Mouse (Mus musculus) kidney, postnatal 10 days (tissue): ENCODE results near the gene Traf1.
A peak's percentile ranks its signal among the peaks of the same experiment; 100 is the strongest.

Experiments used
- DNase-seq: peaks from one replicate; pipeline ENCODE4 v3.0.0; 2021; ENCODE audit warnings: mixed read lengths

The Traf1 gene

DNA sequence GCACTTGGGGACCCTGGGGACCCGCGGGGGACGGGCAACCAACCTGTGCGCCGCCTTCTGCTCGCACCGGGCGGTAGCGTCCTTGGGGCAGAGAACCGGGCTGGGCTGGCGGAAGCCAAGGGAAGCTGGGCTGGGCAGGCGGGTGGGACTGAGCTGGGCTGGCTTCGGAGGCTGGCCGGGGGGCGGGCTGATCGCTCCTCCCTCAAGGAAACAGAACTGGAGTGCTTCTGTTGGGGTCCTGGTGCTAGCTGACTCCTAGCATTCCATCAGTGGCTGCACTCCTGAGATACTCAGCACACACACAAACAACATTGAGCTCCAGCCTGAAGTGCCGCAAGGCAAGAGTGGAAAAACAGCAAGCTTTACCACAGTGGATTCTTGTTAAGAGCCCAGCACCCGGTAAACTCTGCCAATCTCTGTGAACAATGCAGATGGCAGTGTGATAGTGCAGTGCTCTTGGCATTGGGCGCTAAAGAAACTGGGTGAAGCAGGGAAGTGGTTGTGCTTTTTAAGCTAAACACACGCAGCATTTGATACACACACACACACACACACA, at the start of gene Traf1:
Traf1 (minus strand) TSS at position 292 of the 556 bp plus-strand sequence.
- peak; percentile 80 for DNase-seq

DNA sequence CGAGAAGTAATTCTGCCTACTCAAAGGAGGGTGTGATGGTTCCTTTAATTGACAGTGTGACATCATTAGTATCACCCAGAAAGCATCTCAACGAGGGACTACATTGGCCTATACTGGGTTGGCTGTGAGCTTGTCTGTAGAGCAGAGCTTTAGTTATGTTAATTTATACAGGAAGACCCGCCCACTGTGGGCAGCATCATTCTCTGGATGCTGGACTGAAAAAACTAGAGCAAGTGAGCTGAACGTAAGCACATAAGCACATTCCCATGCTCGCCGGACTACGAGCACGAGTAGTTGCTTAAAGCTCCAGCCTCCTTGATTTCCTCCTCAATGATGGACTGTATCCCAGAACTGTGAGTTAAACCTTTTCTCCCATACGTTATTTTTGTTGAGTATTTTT, 37.4 kb upstream of the Traf1 start:
- DNase-seq = no peak

DNA sequence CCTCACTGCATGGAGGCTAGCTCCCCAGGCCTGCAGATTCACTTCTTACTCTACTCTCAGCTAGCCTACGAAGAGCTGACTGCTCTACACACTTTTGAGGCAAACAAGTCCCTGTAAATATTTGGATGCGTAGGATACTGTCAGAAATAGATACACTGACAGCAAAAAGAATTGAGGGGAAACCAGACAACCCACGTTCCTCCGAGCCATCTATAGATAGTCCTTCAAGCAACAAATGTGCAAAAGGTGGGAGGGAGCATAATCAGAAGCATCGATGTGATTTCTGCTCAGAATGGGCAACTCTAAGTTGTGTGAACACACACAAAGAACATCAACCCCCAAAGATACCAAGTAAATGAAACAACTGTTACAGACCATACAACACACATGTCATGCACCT, 34.9 kb upstream of the Traf1 start:
- no peak for DNase-seq

- no peak for DNase-seq
Measured at GRCm38 (mm10) chr2:34993696-34994356, 32.3 kb upstream of the Traf1 start.

DNA sequence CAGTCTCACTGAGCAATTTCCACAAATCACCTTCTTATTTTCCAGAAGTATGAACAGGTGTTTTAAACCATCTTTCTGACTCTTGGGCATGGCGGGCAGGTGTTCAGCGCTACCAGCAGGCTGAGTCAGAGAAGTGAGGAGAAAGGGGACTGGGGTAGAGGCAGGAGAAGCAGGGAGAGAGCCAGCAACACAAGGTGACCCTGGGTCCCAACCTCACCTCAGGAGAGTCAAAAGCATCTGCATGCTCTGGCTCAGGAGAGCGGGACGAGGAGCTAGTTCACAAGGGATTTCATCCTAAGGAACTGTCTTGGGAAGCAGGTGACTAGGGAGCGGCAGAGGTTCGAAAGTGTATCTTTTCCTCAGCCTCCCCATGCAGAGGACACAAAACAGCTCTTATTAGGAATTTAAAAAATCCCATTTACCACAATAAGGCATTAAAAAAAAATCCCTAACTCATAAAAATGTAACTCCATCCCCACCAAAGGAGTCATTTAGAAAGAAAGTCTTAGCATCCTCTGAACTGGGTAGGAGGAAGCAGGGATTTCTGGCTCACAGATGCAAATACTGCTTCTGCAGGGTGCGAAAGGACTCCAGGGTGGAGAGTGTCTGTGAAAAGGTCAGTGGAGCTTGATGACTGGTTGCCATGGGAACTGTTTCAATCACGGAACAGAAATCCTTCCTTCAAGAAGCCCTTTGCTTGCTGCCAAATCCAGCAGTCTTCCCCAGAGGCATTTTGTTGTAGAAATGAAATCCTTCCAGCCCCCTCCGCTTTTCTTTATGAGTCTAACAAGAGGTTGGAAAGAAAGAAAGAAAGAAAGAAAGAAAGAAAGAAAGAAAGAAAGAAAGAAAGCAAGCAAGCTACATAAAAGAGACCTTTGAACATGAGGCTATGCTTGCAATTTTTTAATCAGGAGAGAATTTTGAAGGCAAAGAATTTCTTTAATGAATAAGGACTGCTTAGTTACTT, 31.4 kb upstream of the Traf1 start:
- DNase-seq = no peak

DNA sequence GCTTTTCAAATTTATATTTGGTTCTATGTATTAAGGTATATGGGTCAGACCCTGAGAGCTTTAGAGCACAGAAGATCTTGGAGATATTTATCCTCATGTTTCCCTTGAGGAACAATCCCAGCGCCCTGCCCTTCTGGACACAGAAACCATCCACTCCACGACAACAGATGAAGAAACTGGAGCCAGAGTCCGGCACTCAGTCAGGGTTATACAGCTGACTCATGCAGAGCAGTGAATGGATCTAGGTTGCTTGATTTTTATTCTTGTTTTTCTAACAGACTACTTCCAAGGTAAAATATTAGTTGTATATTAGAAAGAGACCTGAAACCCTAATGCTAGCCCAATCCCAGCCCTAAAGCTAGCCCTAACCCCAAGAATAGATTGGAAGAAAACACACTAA, 30.4 kb upstream of the Traf1 start:
- no peak for DNase-seq

- DNase-seq = no peak
Measured at GRCm38 (mm10) chr2:34989749-34990148, 28.2 kb upstream of the Traf1 start.

GRCm38 (mm10) chr2:34987595-34987994, 26.0 kb upstream of the Traf1 start:
- DNase-seq = no peak

DNA sequence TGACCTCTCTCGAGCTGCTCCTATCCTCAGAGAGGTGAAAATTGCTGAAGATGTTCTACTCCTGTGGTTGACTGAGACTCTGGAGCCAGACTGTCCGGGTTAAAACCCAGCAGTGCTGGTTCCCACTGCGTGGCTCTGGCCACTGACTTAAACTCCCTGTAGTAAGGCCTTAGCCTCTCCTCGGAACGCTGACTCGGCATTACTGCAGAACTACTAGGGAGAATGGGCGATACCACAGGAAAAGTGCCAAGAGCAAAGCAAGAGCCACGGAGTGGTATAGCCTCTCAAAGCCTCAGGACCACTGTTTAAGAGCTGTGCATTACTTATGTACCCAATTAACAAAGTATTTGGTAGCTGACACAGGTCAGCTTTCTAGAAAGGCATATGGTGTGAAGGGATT, 23.3 kb upstream of the Traf1 start:
- no peak for DNase-seq

- DNase-seq = peak; percentile 54
Measured at GRCm38 (mm10) chr2:34982906-34983698, 21.5 kb upstream of the Traf1 start.

- no peak for DNase-seq
Measured at GRCm38 (mm10) chr2:34982096-34982724, 20.6 kb upstream of the Traf1 start.

DNA sequence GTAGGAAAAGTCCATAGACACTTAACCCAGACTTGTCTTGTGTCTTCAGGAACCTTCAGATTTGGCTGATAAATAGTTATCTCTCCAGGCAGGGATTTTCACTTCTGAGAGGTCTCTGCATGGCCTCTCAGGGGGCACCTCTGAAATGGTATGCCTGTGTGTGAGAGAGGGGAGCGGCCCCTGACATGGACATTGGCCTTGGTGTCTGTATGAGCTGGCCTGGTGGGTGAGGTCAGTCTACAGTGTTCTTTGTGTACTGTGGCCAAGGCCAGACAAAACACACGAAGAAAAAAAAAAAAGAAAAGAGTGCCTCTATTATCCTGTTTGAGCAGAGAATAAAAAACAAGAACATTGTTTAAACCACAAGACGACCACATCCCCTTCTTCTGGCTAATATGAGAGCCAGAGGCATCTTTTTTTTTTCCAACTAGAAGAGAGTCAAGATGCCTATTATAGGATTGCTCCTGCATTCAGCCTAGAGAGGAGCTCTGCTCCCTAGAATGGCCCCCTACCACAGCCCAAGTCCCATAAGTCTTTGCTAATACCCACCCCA, 18.0 kb upstream of the Traf1 start:
- no peak for DNase-seq

DNA sequence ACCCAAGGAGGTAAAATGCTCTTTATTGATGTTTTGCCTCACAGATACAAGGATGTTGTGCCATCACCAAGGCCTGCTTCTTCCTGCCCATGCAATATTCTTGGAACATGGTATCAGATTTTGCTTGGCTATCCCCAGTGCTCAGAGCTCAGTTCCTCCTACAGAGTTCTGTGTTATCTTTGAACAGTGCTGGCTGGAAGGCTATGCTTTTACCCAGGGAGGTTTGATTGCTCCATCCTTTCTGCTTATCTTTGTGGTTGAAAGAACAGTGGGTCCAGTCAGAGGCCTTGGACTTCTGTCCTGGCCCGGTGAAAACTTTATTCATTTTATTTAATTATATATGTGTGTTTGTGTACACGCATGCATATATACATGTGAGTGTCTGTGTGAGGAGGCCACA, 16.7 kb upstream of the Traf1 start:
- DNase-seq = no peak

DNA sequence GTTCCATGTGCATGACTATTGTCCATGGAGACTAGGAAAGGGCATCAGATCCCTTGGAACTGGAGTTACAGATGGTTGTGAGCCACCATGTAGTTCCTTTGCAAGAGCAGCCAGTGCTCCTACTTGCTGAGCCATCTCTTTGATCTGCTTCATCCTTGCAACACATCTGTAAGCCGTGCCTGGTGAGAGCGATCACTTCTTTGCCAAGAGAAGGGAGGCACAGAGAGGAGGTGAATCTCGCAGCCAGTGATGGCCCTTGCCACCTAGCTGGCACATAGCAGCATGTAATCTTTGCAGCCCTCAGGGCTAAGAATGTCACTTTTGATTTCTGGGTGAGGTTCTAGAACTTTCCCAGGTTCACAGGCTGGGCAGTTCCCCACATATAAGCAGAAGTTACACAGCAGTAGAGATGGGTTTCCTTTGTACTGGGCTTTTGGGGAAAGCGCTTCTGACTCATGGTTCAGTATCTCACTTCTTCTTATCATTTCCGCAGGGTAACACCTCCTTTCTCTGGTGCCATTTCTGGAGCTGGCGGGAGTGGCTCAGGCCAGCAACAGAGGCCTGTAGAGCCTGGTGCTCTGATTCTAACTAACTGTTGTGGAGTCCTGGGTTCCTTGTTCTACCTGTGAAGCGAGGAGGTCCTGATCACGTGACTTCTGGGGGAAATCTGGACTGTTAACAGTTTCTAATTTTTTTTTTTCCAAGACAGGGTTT, 15.5 kb upstream of the Traf1 start:
- DNase-seq = no peak

DNA sequence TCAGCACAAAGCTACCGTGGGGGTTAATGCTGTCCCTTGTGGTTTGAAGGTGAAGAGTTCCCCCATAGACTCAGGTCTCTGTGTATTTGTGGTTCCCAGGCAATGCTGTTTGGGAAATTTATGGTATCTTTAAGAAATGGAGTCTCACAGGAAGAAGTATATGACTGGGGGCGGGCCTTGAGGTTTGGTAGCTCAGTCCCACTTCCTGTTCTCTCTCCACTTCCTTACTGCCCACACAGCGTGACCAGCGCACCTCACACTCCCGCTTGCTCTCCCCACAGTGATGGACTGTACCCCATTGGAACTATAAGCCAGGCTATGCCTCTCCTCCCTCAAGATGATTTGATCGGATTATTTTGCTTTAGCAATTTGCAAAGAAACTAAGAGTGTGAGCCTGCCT, 14.9 kb upstream of the Traf1 start:
- DNase-seq = no peak

- DNase-seq = no peak
Measured at GRCm38 (mm10) chr2:34973087-34973486, 11.5 kb upstream of the Traf1 start.

DNA sequence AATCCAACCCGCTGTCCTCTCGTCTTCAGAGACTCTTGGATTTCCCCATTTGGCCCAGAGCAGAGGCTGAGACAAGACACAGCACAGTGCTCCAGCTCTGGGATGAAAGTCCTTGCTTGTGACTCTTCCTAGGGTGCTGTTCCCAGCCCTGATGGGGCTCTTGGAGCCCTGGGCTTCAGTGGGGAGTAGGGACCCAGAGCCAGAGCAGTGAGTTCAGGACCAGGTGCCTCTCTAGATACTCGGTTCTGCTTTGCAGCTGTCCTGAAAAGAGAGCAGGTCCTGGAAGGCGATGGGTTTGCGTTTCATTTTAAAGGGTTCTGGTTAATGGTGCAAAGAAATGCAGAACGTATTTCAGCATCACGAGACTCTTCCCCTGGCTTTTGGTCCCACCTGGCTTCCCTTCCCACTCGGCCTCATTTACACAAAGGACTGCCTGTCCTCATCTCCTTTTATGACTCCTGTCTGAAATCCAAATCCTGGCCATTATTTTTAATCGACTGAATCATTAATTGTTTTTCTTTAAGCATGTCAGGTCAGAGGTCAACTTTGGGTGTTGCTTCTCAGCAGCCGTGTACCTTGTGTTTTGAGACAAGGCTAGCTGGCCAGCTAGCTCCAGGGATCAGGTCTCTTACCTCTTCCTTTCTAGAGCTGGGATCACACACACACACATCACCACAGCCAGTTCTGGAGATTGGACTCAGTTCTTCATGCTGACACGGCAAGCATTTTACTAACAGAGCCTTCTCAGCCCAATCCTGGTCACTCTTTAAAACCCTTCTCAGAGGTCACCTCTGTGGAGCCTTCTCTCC, 9.7 kb upstream of the Traf1 start:
- DNase-seq = no peak

DNA sequence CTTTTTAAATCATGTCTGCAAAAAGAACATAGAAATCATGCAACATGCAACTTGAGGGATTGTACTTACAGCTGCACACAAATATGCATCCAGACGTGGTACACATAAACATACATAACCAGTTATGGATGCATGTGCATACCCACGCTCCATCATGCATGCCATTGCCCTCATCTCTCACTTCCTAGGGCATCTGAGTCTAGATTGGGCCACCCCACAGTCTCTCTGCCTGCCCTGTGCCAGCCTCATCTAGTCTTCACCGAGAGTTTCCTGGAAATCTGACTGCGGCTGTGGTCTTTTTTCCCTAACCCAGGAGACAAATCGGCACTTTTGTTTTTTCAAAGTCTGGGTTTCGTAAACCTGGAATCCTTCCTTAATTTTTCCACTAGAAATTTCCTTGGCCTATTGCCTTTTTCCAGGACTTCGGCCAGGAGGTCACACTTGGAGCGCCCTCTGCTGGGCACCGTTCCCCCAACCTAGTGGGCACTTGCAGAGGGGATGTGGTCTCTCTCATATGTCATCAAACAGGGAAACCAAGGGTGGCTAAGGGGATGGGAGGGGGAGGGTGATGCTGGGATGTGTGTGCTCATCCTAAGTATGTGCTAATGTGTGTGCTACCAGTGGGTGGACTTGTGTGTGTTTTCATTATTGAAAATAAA, 8.6 kb upstream of the Traf1 start:
- DNase-seq = peak; percentile 93

- DNase-seq = no peak
Measured at GRCm38 (mm10) chr2:34969166-34969565, 7.6 kb upstream of the Traf1 start.
